Mouse (Mus musculus): ENCODE measurements at regions not wholly inside any gene's neighbourhood (a gene's known extent, or its start where the extent isn't known, plus 50 kb on each side); places are given as distances from the start of the nearest gene placed in this dataset.

GRCm38 (mm10) chr8:51764204-51764603 is 1747.3 kb upstream of the Aga start:
- no peaks in the 10 kb centered on the region for H3K9me3 ChIP-seq (ENCODE audit: control insufficient read depth, low read length)
- no peak overlapping the region for H3K4me2 ChIP-seq (ENCODE audit: low read depth, low read length, severe bottlenecking)
- no peak for DNase-seq (ENCODE audit: low spot score)
- no peak overlapping the region for H3K9ac ChIP-seq (ENCODE audit: low read length)
- 0 out of 2 replicates have a peak, but pooled peaks have one; percentile 12 for ATAC-seq (replicated peaks; ENCODE audit: low FRiP score)
- H3K36me3 ChIP-seq (ENCODE audit: control insufficient read depth, insufficient read depth, low read length): no peaks in the 10 kb centered on the region
- H3K27ac ChIP-seq (ENCODE audit: low read depth, low read length): no peak overlapping the region
- WGBS: 70% methylated on average over 3 of the region's 3 CpGs
- H3K27me3 ChIP-seq (ENCODE audit: control insufficient read depth, insufficient read depth, low read length): no peaks in the 10 kb centered on the region
- no peak overlapping the region for H3K4me3 ChIP-seq (ENCODE audit: low read depth, low read length)
- no peaks in the 10 kb centered on the region for H3K4me1 ChIP-seq (replicated peaks; ENCODE audit: control insufficient read depth, insufficient read depth, low read length)

DNA sequence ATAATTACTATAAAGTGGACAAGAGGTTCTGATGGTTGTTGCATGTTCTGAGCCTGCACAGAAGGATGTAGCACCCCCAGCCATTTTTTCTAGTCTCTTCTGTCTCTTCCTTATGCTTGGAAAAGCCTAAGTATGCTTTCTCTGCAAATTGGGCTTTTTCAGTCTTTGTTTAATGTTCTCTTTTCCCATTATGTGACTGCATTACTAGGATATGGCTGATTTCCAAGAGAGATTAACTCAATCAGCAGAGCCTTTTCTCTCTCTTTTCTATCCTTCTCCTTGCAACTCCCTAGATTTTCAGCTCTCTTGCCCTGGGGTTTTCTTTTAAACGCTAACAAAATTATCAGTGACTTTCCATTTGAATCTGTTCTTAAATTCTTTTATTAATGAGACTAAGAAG is 1702.1 kb upstream of the Aga start:
- Histone ChIP-seq H3K4me1 (replicated peaks; ENCODE audit: control insufficient read depth, insufficient read depth, low read length) (no peaks in the 10 kb centered on the region), H3K9ac (ENCODE audit: low read length) (no peak overlapping the region), H3K27me3 (ENCODE audit: control insufficient read depth, insufficient read depth, low read length) (no peaks in the 10 kb centered on the region), H3K9me3 (ENCODE audit: control insufficient read depth, low read length) (no peaks in the 10 kb centered on the region), H3K36me3 (ENCODE audit: control insufficient read depth, insufficient read depth, low read length) (no peaks in the 10 kb centered on the region), H3K4me2 (ENCODE audit: low read depth, low read length, severe bottlenecking) (no peak overlapping the region), H3K27ac (ENCODE audit: low read depth, low read length) (no peak overlapping the region), H3K4me3 (ENCODE audit: low read depth, low read length) (no peak overlapping the region)
- DNase-seq (ENCODE audit: low spot score) (no peak), ATAC-seq (replicated peaks; ENCODE audit: low FRiP score) (no peak)
- WGBS: 65% methylated on average over 1 of the region's 1 CpGs
